Mouse (Mus musculus) spleen, adult 2 months (tissue): ENCODE data around the gene Atp10a.

Source experiments
- CTCF ChIP-seq: fragments of 200-500 bp; IDR thresholded peaks from 2 replicates; pipeline ENCODE4 v1.5.1; 2011; ENCODE audit warnings: mild to moderate bottlenecking, inconsistent platforms; ENCODE audit not compliant: insufficient read depth, insufficient read length, insufficient replicate concordance; ENCODE audit errors: extremely low read depth
- POLR2A ChIP-seq: fragments of 200-500 bp; IDR thresholded peaks from 2 replicates; pipeline ENCODE4 v1.6.1; 2011; ENCODE audit warnings: low read depth, low read length, inconsistent platforms

DNA sequence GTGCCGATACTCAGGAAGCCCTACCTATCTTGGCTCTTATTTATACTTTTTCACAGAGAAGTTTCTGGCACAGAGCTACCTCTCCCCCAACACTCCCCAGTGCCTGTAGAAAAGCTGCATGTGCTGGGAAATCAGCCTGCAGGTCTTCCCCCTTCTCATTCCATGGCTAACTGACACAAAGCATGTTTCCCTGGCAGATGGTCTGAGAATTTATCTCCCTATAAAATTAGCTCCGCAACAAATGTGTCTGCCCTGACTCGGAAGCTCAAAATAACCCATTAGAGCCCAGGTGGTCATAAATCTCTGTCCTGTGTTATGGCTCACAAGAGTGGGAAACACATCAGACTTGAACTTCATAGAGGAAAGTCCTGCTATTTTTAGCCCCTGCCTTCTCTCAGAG, 186.9 kb downstream of the Atp10a start:
- TF ChIP-seq CTCF: no peak
- no peak for TF ChIP-seq POLR2A
